Mouse (Mus musculus) kidney, postnatal 25 days (tissue): ENCODE results near the gene Clic6.
A peak's percentile ranks its signal among the peaks of the same experiment; 100 is the strongest.

Experiments used
- DNase-seq, 2 experiments: peaks; one replicate each; pipeline ENCODE4 v3.0.0; 2021; ENCODE audit warnings: mixed read lengths in 2 of 2

The Clic6 gene

DNA sequence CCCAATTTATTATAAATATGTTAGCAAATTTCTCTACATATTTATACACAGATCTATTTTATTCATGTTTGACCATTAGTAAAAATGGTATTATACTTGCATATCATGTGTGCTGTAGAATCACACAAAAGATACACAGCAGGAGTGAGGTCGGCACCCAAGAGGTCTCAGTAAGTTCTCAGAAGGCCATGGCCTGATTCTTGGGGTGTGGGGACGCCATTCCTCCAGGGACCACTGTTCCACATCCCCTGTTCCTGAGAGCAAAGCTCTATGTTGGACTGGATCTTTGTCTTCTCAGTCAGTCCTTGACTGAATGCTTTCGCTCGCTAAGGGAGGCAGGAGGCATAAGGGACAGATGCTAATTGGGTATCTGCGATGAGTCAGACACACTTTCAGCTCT lies at the start of gene Clic6:
Clic6 (plus strand) TSS at position 301 of the 400 bp plus-strand sequence.
- DNase-seq, result no peak

DNA sequence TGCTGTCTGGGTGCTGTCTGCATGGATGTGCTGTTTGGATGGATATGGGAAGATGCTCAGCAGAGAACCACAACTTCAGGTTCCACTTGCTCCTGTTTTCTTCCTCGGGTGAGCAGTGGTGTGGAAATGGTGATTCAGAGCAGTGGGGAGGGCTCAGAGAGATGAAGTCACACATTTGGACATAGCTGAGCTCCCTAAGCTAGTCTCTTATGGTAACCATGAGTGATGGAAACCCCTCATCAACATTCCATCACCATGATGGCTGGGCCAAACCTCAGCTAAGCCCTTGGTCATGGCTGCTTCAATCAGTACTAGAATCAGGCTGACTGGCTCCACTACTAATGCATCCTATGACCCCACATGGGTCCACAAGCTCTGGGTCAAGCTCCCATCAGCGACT lies 45.8 kb upstream of the Clic6 start:
- no peak for DNase-seq

DNA sequence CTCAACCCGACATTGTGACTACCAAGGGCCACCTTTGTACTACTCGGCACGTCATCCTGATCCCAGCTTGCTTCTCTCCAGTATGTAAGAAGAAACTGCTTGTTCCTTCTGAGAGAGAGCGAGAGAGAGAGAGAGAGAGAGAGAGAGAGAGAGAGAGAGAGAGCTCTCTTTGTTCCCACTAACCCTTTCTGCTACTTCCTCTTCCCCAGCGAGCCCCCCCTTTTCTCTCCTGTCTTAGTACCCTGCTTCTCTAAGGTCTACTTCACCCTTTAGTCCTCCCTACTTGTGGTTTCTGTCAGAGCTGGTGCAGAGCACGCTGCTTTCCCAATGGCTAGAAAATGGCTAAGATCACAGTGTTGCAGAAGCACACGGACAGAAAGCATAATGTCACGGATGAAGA lies 45.3 kb upstream of the Clic6 start:
- DNase-seq, result no peak

DNA sequence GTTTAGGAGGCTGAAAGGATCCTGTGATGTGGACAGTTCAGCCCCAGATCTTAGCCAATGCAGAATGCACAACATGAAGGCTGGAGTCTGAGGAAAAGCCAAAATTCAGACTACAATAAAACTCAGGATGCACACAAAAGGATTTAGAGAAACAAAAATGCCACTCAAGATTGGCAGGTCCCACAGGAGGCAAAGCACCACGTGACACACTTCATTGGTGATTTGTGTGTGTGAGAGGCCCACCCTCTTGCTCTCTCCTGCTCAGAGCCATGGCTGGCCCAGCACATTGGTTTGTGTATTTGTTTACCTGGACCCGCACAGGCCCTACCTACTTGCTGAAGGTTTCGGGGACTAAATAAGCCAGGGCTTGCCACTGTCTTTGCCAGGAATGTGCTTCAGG lies 44.3 kb upstream of the Clic6 start:
- no peak for DNase-seq

DNA sequence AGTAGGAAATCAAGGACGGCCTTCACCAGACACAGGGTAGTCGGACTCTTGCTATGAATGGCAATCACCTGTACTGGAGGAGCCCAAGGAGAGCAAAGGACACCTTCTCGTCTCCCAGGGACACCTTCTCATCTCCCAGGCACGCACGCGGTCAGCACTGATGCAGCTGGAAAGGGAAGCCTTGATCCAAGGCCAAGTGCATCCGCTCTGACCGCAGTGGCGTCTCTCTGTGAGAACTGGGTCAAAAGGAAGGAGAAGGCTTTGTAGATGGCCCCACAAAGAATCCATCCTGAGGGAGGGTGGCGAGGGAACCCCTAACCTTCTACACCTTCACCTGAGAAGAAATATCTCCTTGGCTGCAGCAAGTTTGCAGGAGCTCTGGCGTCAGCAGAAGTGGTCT lies 43.4 kb upstream of the Clic6 start:
- no peak for DNase-seq

DNA sequence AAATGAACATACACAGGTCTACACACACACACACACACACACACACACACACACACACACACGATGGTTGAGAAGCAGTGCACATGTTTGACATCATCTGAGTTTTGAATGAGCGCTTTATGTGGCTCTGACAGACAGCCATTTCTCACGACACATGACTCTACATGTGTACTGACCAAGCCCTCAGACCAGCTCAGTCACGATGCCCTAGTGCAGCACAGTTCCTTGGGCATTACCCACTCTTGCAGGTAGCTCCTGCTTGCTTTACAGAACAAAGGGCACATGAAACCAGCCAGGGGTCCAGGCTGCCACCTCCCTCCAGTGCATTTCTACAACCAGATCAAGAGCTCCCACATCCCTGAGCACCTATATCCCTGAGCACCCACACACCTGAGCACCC lies 42.6 kb upstream of the Clic6 start:
- DNase-seq, result no peak

DNA sequence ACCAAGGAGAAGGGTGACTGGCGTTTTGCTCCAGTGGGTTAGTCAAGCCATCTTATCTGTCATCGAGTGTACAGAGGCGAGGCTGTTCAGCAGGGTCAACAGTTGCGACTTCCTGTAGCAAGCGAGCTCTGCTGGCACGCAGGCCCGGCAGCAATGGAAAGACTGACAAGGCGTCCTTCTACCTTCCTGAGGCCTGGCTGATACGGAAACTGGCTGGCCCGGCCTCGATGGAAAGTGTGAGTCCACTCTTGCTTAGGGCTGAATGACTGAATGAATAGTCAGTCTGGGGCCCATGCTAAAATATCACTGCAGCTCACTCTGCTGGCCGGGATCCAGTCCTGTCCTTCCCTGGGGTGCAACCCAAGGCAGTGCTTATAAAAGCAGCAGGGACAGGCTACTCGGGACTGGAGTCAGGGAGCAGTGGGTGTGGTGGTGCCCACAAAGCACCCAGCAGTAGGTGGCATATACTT lies 41.9 kb upstream of the Clic6 start:
- DNase-seq, result peak; percentile 50 to 78

DNA sequence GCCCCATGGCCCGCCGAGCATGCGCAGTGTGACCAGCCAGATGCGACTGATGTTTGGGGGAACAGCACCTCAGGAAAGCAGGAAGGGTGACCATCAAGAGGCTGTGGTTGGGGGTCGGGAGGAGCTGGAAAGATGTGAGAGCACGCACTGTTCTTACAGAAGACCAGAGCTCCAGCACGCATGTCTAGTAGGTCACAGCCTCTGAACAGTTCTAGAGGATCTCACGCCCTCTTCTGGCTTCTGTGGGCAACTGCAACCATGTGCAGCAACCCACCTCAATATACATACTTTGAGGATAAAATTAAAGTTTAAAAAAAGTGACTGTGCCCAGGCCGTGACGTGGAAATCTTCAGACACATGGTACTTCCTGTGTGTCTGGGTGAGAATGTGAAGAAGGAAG lies 40.2 kb upstream of the Clic6 start:
- peak; percentile 53 for DNase-seq

DNA sequence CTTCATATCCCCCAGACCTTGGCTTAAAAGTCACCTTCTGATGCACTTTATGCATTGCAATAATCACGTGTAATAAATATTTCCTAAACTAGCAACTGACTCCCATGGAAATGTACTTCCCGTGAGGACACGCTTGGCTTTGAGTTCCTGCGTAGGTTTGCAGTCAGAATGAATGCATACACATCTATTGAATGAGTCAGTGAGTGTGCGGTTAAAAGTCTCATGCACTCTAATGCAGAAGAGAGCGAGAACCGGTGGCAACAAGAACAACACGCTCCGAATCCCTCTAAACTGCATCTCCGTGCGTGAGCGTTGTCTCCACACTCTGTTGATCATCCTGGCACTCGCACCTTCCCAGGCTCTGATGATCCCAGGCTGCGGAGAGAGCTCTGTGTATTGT lies 36.5 kb upstream of the Clic6 start:
- no peak for DNase-seq

DNA sequence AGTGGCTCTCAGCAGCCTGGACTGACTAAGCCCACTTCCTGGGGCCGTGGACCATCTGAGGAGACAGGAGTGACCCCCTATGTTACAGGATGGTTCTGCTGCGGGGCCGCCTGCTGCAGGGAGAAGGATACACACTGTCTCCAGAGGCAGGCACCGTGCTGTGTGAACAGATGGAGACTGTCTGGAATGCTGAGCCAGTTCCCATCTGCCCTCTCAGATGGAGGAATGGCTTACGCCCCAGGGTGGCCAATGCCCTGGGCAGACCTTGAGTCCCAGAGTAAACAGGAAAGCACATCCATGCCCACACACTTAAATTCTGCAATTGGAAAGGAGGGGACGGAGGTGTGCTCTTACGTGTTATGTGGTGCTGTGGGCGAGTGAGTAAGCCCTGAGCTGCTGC lies 35.2 kb upstream of the Clic6 start:
- no peak for DNase-seq

DNA sequence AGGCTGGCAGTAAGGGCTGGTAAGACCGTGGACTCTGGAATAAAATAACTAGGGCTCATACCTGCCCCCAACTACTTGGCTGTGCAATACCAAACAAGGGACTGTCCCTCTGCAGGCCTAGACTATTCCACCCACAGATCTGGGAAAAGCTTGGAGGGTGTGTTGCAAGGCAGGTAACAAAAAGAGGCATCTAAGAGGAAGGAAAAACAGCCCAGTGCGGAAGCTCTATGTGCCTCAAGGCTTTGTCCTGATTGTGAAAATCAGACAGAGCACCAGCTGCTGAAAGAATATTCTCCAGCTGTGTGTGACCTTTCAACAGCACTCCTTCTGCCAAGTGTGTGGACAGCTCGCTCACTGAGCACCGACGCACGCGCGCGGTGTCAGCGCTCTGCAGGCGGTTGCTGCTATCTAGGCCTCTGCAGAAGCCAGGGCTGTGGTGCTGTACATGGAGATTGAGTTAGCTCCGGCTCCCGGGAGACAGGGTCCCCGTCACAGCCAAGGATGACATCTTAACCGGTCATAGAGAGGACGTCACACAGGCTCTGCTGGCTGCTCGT lies 33.9 kb upstream of the Clic6 start:
- no peak for DNase-seq

DNA sequence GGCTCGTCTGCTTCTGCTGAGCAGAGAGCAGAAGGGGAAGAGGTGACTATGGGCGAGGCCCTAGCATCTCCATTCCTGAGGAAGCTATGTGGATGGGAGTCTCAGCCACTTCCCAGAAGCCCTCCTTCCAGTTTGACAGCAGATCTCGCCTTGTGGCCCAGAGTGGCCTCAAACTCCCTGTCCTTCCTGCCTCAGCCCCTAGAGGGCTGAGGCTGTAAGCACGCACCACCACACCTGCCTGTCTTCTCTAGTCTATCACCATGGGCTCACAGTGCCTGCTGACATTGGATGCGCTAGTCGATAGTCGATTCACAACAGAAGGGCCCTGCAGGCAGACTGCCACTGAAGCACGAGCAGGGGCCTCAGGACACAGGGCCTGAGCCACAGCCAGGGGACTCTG lies 32.9 kb upstream of the Clic6 start:
- DNase-seq, result no peak

DNA sequence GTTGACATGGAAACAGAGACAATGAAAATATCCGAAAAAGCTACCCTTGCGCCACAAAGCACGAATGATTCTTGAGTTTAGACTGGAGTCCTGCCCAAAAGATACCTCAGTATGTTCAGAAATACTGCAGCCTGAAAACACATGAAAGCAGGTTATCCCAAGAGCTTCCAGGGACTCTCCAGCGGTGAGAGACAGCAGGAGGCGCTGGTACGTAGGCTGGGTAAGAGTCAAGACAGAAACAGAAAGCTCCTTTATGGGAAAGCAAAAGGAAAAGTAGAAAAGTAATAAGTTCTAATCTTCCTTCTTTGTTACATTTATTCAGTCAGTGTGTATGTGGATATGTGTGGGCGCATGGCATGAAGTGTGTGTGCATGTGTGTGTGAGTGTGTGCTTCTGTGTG lies 31.5 kb upstream of the Clic6 start:
- DNase-seq, result no peak

DNA sequence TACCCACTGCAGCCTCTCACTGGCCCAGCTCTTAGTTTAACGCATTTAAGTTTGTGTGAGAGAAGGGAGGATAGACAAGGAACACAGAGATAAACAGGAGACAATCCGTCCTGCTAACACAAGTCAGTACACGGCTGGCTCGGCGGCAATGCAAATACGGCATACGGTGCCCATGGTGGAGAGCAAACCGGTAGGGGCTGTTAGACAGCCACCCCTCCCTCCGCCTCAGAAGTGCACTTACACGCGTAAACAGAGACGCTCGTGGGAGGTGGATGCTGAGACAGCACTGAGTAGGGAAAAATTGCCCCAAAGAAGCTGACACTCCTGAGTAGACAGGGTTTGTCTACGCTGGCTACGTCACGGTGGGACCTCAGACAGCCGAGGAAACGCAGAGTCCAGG lies 31.0 kb upstream of the Clic6 start:
- no peak for DNase-seq

DNA sequence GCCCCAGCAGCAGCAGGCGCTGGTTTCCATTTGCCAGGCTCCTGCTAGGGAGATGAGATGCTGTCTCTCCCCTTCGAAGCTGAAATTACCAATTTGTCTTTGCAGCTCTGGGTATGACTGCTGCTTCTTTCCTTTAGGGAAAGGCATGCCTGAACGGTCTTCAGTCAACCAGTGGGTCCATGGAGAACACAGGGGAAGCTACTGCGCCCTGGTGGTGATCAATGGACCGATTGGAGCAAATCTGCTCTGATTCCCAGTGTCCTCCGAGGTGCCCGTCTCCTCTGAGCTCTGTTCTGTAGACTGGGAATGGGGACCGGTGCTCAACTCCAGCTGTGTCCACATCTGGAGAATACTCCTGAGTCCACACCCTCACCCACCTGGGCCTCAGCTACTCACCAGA lies 30.0 kb upstream of the Clic6 start:
- peak in 1 of 2 experiments; percentile 14 for DNase-seq

DNA sequence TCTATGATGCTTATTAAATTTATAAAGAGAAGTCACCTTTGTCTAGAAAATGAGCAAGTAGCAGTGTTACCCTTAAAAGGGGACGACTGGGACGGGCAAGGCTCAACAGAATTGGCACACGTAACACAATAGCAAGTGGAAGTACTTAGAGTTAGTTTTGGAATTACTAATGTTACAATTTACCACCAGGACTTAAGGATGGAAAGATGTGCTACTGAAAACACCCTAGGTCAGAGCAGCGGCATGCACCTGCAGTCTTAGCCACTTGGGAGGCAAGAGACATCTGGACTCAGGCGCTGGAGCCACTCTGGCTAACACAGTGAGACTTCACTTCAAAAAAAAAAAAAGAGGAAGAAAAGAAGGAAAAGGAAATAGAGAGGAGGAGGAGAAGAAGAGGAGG lies 29.6 kb upstream of the Clic6 start:
- DNase-seq, result no peak

DNA sequence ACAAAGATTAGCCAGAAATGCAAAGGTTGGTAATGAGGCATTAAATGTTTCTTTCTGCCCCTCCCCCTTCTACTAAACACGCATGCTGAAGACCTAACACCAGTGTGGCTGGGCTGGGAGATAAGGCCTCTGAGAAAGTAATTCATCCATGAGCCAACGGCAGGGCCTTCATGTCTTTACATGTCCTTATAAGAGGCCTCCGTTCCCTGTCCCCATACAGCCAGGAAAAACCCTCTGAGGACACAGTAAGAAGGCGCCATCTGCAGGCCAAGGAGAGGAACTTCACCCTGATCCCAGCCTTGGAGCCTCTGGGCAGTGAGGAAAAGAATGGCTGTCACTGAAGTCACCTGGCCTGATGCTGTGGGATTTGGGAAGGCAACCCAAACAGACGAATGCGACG lies 27.9 kb upstream of the Clic6 start:
- peak; percentile 51 to 58 for DNase-seq

DNA sequence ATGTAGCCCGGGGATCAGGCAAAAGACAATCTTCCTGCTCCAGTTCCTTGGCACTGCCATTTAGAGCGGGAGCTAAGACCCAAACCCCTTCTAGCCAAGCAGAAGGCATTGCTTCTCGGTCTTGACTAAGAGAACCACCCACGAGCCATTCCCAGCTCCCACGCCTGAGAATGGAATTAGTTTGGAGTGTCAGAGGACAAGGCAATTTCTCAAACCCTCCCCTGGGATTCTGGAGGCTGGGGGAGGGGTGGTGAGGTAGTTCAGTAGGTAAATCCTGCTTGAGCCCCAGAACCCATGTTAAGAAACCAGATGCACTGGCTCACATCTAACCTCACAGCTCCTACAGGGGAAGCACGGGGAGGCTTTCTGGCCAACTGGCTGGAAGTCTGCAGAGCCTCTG lies 24.1 kb upstream of the Clic6 start:
- no peak for DNase-seq

DNA sequence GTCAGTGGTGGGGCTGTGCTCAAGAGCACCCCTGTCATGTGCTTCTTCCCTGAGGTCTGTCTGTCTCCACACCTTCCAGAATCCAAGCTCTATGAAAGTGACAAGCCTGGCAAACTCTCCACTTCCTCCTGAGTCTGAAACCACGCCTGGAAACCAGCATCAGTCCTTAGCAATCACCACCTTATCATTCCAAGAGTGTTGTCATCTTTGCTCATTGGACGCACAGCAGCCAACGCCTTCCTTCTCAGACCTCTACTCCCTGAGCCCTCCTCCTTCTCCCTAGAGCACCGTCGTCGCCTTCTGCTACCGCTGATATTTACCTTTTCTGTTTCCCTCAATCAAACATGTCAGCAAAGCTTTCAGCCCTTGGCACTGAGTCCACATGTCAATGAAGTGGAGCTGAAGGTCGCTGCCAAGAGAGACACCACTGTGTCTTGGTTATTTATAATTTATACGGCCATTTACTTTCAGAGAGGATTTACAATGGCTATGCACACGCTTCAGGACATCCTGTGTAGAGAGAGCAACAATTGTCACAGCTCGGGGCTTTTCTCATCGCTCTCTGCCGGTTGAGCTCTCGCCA lies 21.1 kb upstream of the Clic6 start:
- DNase-seq, result no peak

DNA sequence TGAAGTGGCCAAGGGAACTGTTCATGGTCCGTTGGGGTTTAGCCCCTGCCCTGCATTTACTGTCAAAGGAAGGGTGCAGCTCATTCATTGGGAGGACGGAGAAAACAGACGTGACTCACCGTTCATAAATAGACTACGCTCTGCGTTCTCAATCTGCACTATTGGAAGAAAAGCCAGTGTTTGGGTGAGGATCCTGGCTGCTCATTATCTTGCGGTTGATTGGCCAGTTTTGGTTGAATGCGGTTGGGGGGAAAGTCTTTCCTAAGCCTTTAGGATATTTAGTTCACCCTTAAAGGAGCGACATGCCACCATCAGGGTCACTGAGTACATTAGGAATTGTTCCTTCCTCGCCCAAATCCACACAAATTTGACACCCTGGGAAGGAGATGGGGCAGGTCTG lies 20.3 kb upstream of the Clic6 start:
- DNase-seq, result no peak

DNA sequence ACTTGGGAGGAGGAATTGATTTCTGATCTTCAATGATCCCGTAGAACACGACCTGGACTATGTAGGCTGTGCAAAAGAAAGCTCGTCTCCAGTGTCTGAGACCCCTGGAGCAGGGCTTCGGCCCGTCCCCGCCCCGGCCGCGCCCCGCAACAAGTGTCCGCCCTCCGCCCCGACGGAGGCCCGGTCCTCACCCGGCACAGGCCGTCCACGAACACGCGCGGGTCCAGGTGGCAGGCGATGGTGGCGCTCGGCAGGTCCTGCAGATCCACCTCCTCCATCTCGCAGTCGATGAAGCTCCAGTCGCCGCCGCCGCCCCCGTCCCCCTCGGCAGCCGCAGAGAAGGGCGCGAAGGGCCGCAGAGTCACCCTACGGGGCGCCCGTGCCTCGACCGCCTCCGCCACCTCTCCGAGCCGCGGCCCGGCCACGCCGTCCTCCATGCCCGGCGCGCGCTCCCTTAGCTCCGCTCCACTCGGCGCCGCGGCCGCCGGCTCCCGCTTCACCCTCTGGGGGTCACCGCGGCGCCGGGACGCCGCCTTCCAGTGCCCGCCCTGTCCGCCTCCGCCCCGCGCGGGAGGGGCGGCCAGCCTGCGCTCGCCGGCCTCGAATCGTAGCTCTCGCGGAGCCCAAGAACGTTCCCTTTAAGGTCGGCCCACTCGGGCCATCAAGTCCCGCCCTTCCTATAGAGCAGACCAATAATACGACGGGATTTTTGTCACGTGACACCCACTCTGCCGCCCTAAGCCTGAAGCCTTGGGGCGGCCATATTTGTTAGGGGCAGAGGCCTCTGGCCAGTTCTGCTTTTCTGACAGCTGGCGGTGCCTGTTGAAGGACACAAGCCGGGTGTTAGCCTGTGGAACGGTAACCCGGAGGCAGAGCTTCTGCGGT lies 19.7 kb upstream of the Clic6 start:
- DNase-seq, result peak; percentile 96 to 98

DNA sequence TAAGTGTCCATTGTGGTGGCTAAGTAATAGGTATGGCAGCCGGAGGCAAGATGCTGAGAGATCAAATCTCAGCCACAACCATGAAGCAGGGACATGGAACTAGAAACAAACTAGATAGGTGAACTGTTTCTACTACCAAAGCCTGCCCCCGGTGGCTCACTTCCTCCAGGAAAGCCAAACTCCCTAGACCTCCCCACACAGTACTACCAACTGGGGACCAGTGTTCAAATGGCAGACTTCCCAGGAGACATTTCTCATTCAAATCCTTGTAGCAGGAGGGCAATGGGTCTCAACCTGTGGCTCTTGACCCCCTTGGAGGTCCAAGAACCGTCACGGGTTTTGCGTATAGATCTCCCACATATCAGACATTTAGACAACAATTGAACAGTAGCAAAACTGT lies 18.5 kb upstream of the Clic6 start:
- no peak for DNase-seq

DNA sequence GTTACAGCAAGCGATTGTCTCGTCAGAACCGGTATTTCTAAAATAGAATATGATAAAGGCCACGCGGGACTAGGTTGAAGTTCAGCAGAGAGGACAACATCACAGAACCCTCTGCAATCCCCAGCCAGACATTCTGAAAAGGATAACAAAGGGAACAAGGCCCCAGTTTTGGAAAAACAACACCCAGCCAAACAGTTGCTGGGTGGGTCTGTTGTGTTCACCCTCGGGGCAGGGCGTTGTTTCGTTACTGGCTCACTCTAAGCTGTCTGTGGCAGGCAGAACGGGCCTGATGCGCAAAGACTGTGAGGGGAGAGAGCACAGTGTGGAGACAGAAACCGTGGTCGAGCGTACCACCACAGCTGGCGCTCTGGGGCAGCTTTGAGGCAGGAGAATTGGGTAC lies 17.1 kb upstream of the Clic6 start:
- DNase-seq, result no peak

DNA sequence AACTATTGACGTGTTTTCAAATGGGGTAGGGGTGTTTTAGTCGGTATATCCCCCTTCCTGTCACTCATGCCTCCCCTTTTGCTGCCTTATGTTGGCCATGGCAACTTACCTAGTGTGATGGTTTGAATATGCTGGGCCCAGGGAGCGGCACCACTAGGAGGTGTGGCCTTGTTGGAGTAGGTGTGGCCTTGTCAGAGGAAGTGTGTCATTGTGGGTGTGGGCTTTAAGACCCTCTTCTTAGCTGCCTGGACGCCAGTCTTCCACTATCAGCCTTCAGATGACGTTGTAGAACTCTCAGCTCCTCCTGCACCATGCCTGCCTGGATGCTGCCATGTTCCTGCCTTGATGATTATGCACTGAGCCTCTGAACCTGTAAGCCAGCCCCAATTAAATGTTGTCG lies 14.8 kb upstream of the Clic6 start, which contains the start of gene Rcan1:
Rcan1 (minus strand) TSS at position 162 of the 400 bp plus-strand sequence.
- DNase-seq, result no peak
